Comparison of ENCODE assay signal across 28 mouse cellular contexts in the genomic region with DNA sequence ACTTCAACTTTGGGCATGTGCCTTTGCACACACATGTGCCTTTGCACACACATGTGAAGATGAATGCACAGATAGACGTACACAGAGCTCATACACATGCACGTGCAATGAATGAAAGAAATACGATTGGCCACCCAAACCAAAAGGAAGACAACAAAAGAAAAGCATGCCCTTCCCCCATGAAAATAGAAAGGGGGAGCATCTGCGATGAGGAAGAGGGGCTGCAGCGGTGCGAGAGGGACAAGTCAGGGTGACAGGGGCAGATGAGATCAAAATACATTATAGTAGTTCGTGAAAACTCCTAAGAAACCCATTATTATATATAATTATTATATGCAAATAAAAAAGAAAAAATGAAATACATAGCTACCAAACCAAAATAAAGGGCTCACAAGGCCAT.
"Had no signal": no experiment of that assay in that cellular context is flagged by ENCODE, and none has a peak within 500 bp of the region (broad histone marks: within the 10 kb centered on the region; RNA-seq: fewer than 3 reads in every experiment).

No protein-coding gene starts in this region.

- DNase-seq: cerebellum, adult 2 months; cerebellum, adult 8-10 months; cerebellum, adult 9-10 months; cerebellum, adult 9-11 months; cerebellum, postnatal 10 days; cerebellum, postnatal 14 days; cerebellum, postnatal 25 days; cerebellum, postnatal 36 days; embryo, embryonic 11 days; forebrain, postnatal 0 days; gastrocnemius, adult 2 months; gastrocnemius, postnatal 10 days; gastrocnemius, postnatal 14 days; gastrocnemius, postnatal 25 days; gastrocnemius, postnatal 36 days; heart, adult 18-20 months; heart, adult 2 months had no signal

- H3K27ac ChIP-seq: embryonic facial prominence, embryonic 10.5 days; embryonic facial prominence, embryonic 12.5 days; embryonic facial prominence, embryonic 13.5 days; embryonic facial prominence, embryonic 15.5 days; forebrain, embryonic 10.5 days; forebrain, embryonic 12.5 days; forebrain, embryonic 13.5 days; forebrain, embryonic 15.5 days; gastrocnemius, adult 2 months; heart, adult 2 months had no signal

- H3K9ac ChIP-seq: embryonic facial prominence, embryonic 12.5 days; embryonic facial prominence, embryonic 13.5 days; embryonic facial prominence, embryonic 15.5 days; forebrain, embryonic 12.5 days; forebrain, embryonic 13.5 days; forebrain, embryonic 15.5 days; forebrain, postnatal 0 days had no signal

- ATAC-seq: forebrain, embryonic 13.5 days; forebrain, embryonic 14.5 days; forebrain, embryonic 15.5 days; forebrain, embryonic 16.5 days; forebrain, postnatal 0 days had no signal

- H3K4me2 ChIP-seq: embryonic facial prominence, embryonic 12.5 days; embryonic facial prominence, embryonic 13.5 days; embryonic facial prominence, embryonic 15.5 days; forebrain, embryonic 12.5 days; forebrain, embryonic 13.5 days; forebrain, embryonic 15.5 days had no signal

- H3K4me1 ChIP-seq: embryonic facial prominence, embryonic 10.5 days; embryonic facial prominence, embryonic 12.5 days; embryonic facial prominence, embryonic 13.5 days; embryonic facial prominence, embryonic 15.5 days; forebrain, embryonic 10.5 days; forebrain, embryonic 12.5 days; forebrain, embryonic 13.5 days; forebrain, embryonic 15.5 days had no signal

- H3K4me3 ChIP-seq: embryonic facial prominence, embryonic 10.5 days; embryonic facial prominence, embryonic 12.5 days; embryonic facial prominence, embryonic 13.5 days; embryonic facial prominence, embryonic 15.5 days; erythroblast, embryonic 14.5 days; forebrain, embryonic 10.5 days; forebrain, embryonic 12.5 days; forebrain, embryonic 13.5 days; forebrain, embryonic 15.5 days; gastrocnemius, adult 2 months; heart, adult 2 months had no signal

- H3K9me3 ChIP-seq: embryonic facial prominence, embryonic 12.5 days; embryonic facial prominence, embryonic 15.5 days; forebrain, embryonic 15.5 days had no signal

- H3K27me3 ChIP-seq: embryonic facial prominence, embryonic 12.5 days; embryonic facial prominence, embryonic 13.5 days; embryonic facial prominence, embryonic 15.5 days; forebrain, embryonic 12.5 days; forebrain, embryonic 13.5 days; forebrain, embryonic 15.5 days had no signal

- H3K36me3 ChIP-seq: embryonic facial prominence, embryonic 10.5 days; embryonic facial prominence, embryonic 12.5 days; embryonic facial prominence, embryonic 13.5 days; embryonic facial prominence, embryonic 15.5 days; forebrain, embryonic 10.5 days; forebrain, embryonic 12.5 days; forebrain, embryonic 15.5 days had no signal
